ENCODE assay signal across 8 mouse cellular contexts in genomic region chr15:82964266-82964825, GRCm38 (mm10). TPM values are rescaled to one million over a fixed set of nuclear protein-coding genes. Genes with fewer than 3 reads are reported as not detected.
DNase-seq lines count a peak whose midpoint lies in the region; ATAC-seq and TF ChIP-seq lines count a peak whose summit lies in the region.

No protein-coding gene starts in this region.

- peak; percentile 77 for DNase-seq in left cerebral cortex, postnatal 4 days
- no peak for DNase-seq in left cerebral cortex, adult 9 months (ENCODE audit: low spot score in 2 of 2)
- DNase-seq in cerebellum, adult 9-11 months = peak; percentile 71
- DNase-seq in midbrain, postnatal 0 days (ENCODE audit: low spot score) = peak; percentile 48
- no peak for DNase-seq in MN1 (ENCODE audit: low spot score)
- no peak for DNase-seq in spleen, adult 12 weeks (ENCODE audit: low spot score)
- no peak for DNase-seq in thymus, adult 2 months

- H3K4me2 ChIP-seq in forebrain, embryonic 16.5 days (ENCODE audit: low read length) = peak overlapping the region; percentile 50
- peak overlapping the region; percentile 77 for H3K4me2 ChIP-seq in midbrain, postnatal 0 days (ENCODE audit: low read depth, low read length, poor library complexity, severe bottlenecking)

- no peak for TF ChIP-seq CTCF in midbrain, postnatal 0 days (IDR thresholded peaks at IDR 0.05)
- TF ChIP-seq CTCF in thymus, adult 2 months (IDR thresholded peaks at IDR 0.05; ENCODE audit: borderline replicate concordance, control insufficient read depth, extremely low read depth, insufficient read depth, low read length, poor library complexity) = no peak

- no peaks in the 10 kb centered on the region for H3K36me3 ChIP-seq in forebrain, embryonic 16.5 days (ENCODE audit: control insufficient read depth, insufficient read depth)
- no peaks in the 10 kb centered on the region for H3K36me3 ChIP-seq in midbrain, postnatal 0 days (ENCODE audit: insufficient read depth, low read length)
- no peaks in the 10 kb centered on the region for H3K36me3 ChIP-seq in thymus, adult 2 months (ENCODE audit: control insufficient read depth, insufficient read depth, low read length)

- intact Hi-C loops in left cerebral cortex, postnatal 4 days (cut with DNase I) = no loop called here

- 57% methylated on average over 14 of the region's 14 CpGs for WGBS in forebrain, embryonic 16.5 days
- WGBS in midbrain, postnatal 0 days = 60% methylated on average over 14 of the region's 14 CpGs
- WGBS in thymus, adult 2 months = 95% methylated on average over 14 of the region's 14 CpGs

- TF ChIP-seq POLR2A in thymus, adult 2 months (IDR thresholded peaks at IDR 0.05; ENCODE audit: control insufficient read depth, extremely low read depth, insufficient read depth, low read length, poor library complexity) = no peak

- H3K9ac ChIP-seq in forebrain, embryonic 16.5 days (replicated peaks; ENCODE audit: low read depth, low read length) = peak overlapping the region; percentile 86
- no peak overlapping the region for H3K9ac ChIP-seq in midbrain, postnatal 0 days (replicated peaks; ENCODE audit: low read length, poor library complexity, severe bottlenecking)

- no peaks in the 10 kb centered on the region for H3K9me3 ChIP-seq in forebrain, embryonic 16.5 days (ENCODE audit: control insufficient read depth, low read length)
- no peaks in the 10 kb centered on the region for H3K9me3 ChIP-seq in midbrain, postnatal 0 days (ENCODE audit: low read length)

- 0 out of 2 replicates have a peak, but pooled peaks have one; percentile 5 for ATAC-seq in forebrain, embryonic 16.5 days
- ATAC-seq in midbrain, postnatal 0 days (ENCODE audit: low FRiP score) = no peak

- H3K4me1 ChIP-seq in forebrain, embryonic 16.5 days (replicated peaks; ENCODE audit: control insufficient read depth, insufficient read depth, low read length) = peaks cover 77% of the 10 kb centered on the region
- H3K4me1 ChIP-seq in midbrain, postnatal 0 days (ENCODE audit: insufficient read depth, low read length) = peaks cover 29% of the 10 kb centered on the region
- peaks cover 34% of the 10 kb centered on the region for H3K4me1 ChIP-seq in thymus, adult 2 months (replicated peaks; ENCODE audit: control insufficient read depth, insufficient read depth, low read length)

- no peaks in the 10 kb centered on the region for H3K27me3 ChIP-seq in forebrain, embryonic 16.5 days (replicated peaks; ENCODE audit: control insufficient read depth, insufficient read depth, low read length)
- H3K27me3 ChIP-seq in midbrain, postnatal 0 days (ENCODE audit: insufficient read depth, low read length) = no peaks in the 10 kb centered on the region
- no peaks in the 10 kb centered on the region for H3K27me3 ChIP-seq in thymus, adult 2 months (ENCODE audit: control insufficient read depth, insufficient read depth, low read length)

- H3K4me3 ChIP-seq in forebrain, embryonic 16.5 days (replicated peaks; ENCODE audit: low read length) = no peak overlapping the region; the same call in 1 of the 2 replicates
- peak overlapping the region; percentile 62; the same call in 1 of the 2 replicates for H3K4me3 ChIP-seq in midbrain, postnatal 0 days (ENCODE audit: low read depth, low read length)
- H3K4me3 ChIP-seq in thymus, adult 2 months (ENCODE audit: control insufficient read depth, insufficient read depth, low read length) = no peak overlapping the region

- H3K27ac ChIP-seq in forebrain, embryonic 16.5 days (ENCODE audit: low read length) = peak overlapping the region; percentile 89
- peak overlapping the region; percentile 91 for H3K27ac ChIP-seq in midbrain, postnatal 0 days (ENCODE audit: low read depth, low read length)
- H3K27ac ChIP-seq in thymus, adult 2 months (ENCODE audit: control insufficient read depth, insufficient read depth, low read length) = no peak overlapping the region

RNA-seq across cellular contexts. Expression of gene Tcf20, which starts 23.3 kb away (rescaled TPM):
- total RNA-seq in left cerebral cortex, postnatal 4 days (2021) = 100 to 1,000 TPM; 142 to 145 TPM
- 18.3 and 18.6 TPM in 2 replicates for polyA plus RNA-seq in forebrain, embryonic 16.5 days (2015; fragmentation: Nextera tagmentation; extraction: Ambion mirVana)
- total RNA-seq in midbrain, postnatal 0 days (2014; rRNA removed) = 125 and 131 TPM in 2 replicates
- 10.6 and 11.8 TPM in 2 replicates for polyA plus RNA-seq in midbrain, postnatal 0 days (2015; fragmentation: Nextera tagmentation; extraction: Ambion mirVana)
- 48.7 and 69.3 TPM in 2 replicates for polyA plus RNA-seq in thymus, adult 2 months (2012; rRNA removed)

Comparison
In these comparisons a context has a peak if more than half of its experiments do, and no peak if none do; other contexts are left out.
1. DNase-seq: peak in left cerebral cortex, postnatal 4 days (single experiment), cerebellum, adult 9-11 months (single experiment) and midbrain, postnatal 0 days (single experiment); none in left cerebral cortex, adult 9 months (0 of 2), MN1 (single experiment), spleen, adult 12 weeks (single experiment) and thymus, adult 2 months (single experiment).